Mouse (Mus musculus) mouse trophoblast stem cell (cell line): Measurements from ENCODE around the gene Chn2.

Experiments
- in situ Hi-C, 2 experiments: fragments of 300-500 bp; cut with MseI, MboI; formaldehyde crosslinking; loops; 2 replicates in 1 of 2; 3 replicates in 1 of 2; pipeline ENCODE4 v1.15.1; 2025

Gene Chn2

DNA sequence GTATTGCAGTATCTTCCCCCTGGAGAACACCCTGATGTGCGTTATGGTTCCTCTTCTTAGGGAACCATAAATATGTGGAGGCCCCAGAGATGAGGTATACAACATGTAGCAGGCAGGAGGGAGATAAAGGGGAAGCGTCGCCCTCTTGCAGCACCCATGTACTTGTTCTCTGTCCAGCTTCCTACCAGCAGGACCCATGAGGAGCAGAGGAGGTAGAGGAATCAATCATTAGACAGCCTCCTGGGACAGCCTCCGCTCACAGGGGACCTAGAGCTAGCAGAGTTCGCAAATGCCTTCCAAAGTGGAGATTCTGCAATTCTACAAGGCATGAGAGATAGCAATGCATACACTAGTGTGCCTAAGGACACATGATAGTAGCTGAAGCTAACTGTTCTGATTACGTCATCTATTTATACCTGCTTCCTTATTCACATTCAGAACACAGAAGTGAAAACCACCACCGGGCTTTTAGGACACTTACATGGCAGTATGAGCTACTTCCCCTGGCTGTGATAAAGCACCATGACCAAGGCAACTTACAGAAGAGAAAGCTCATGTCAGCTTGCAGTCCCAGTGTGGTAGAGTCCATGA, 77.7 kb downstream of the Chn2 start:
- in situ Hi-C loops = no loop called here

- in situ Hi-C loops = no loop called here
Measured at GRCm38 (mm10) chr6:54118395-54118794, 79.0 kb downstream of the Chn2 start.

DNA sequence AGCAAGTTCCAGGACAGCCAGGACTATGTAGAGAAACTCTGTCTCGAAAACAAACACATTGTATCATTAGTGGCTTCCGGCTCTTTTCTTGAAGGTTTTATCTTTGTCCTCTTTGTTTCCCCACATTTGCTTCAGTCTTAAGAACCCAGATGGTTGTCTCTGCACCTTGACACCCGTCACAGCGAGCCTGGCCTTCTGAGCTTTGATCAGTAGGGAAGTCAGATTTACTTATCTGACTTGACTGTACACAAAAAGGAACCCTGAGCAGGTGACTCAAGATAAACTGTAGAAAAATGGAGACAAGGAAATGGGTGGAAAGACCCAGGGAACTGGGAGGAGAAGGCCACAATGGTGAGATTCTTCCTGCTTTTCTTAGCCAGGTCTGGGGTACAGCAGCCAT, 79.5 kb downstream of the Chn2 start:
- in situ Hi-C loops = no loop called here

- in situ Hi-C loops = no loop called here
Measured at GRCm38 (mm10) chr6:54119461-54119860, 80.1 kb downstream of the Chn2 start.

DNA sequence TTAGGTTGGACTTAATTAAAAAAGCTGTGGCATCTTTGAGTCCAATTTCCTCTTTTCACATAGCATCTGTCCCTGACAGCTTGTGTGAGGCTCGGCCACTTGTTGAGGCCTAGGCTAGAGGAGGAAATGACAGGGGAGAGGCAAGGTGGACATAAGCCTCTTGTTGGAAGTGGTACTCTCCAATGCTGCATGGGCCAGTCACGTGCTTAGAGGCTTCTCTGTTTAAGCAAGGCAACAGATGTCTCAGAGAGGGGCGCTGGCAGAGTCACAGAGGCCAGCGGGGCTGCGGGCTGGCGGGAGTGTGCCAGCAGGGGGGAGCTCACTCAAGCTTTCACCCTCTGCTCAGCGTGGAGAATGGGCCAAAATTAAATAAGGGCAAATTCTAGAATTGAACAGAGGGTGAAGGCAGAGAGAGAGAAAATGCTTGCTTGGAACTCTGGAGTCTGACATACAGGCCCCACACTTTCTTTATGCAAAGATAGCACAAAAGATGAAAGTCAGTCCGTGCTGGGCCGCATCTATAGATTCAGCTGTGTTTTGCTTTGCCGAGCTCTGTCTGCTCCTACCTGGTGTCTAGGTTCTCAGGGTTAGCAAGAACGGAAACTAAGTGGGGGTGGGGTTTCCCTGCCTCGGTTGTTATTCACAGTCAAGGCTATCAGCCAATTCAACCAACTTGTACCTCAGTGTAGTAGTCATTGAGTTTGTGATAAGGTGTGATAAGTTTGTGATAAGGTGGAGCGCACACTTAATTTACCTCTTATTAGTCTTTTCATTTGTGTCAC, 80.7 kb downstream of the Chn2 start:
- in situ Hi-C loops = no loop called here

- in situ Hi-C loops = no loop called here
Measured at GRCm38 (mm10) chr6:54120889-54121288, 81.5 kb downstream of the Chn2 start.

DNA sequence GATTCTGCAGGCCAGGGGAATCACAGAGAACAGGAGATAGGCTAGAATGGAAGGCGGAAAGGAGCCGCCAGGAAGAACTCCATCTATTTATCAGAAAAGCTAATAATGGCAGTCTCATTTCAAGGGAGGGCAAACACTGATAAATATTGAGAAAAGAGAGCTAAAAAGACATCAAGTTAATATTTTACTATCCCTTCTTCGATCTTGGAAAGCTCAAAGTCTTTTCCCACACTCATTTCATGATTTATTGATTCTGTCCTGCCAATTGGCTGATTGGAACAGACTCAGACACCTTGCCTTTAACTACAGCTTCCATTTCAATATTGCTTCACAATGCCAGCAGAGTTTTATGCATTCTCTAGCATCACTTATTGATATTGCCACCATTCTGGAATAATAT, 85.2 kb downstream of the Chn2 start:
- in situ Hi-C loops = no loop called here

DNA sequence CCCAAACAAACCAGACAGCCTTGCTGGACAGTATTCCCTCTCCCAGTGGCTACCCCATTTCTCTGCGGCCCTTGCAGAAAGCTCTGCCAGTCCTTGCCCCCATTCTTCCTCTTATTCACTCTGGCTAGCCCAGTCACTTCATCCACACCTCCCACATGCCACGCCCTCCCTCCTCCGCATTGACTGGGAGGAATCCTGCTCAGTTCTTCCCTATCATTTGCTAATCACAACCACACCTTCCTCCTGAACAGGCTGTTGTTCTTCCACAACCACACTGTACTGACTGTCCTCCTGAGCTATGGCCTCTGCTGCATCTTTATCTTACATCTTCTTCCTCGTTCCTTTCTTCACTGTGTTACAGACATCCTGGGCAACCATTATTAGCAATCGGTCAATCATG, 86.2 kb downstream of the Chn2 start:
- in situ Hi-C loops = no loop called here

- in situ Hi-C loops = no loop called here
Measured at GRCm38 (mm10) chr6:54126225-54126992, 87.1 kb downstream of the Chn2 start.

DNA sequence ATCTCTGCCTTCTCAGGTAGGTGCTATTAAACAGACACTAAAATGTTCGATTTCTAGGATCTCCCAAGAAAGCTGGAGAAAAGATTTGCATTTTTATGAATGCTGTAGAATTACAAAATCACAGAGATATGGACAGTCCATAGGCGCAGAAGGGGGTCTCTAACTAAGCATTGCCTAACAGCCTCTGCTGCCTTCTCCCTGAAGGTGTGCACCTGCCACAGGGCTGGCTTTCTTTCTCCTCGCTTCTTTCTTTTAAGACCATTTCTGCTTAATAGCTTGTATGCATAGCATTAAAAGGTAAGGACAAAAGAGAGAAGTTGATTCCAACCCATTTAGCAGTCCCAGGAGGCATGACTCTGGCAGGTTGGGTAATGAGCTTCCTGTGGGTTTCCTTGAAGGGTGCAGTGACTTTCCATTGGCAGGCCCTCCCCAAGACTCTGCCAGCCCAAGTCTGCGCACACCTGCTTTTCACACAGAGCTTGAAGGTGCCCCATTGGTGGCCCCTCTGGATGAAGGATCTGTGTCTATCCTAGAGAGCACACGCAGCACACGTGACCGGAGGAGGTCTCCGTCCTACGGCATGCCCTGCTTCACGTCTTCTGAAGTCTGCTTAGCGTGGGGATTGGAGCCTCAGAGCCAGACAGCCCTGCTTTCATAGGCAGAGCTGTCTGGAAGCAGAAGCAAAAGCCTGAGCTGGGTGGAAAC, 87.8 kb downstream of the Chn2 start:
- in situ Hi-C loops = no loop called here

GRCm38 (mm10) chr6:54128702-54129101, 89.3 kb downstream of the Chn2 start:
- in situ Hi-C loops = no loop called here

DNA sequence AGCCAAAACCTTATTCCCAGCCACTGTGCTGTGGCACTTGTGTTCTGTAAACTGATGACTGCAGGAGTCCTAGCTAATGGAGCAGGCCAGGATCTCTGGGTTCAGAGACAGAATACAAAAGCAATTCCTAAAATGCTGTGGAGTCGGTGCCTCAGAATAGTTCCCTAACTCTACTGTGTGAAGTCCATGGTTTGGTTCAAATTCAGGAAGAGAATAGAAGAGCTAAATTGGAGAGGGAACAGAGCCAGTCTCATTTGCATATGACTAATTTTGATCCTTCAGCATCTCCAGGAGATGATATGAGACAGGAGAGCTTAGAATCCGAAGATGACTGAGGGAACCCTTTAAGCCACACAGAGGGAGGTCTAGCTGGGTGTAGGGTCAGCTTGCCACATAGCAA, 90.2 kb downstream of the Chn2 start:
- in situ Hi-C loops = no loop called here

GRCm38 (mm10) chr6:54130881-54131280, 91.5 kb downstream of the Chn2 start:
- in situ Hi-C loops = no loop called here

DNA sequence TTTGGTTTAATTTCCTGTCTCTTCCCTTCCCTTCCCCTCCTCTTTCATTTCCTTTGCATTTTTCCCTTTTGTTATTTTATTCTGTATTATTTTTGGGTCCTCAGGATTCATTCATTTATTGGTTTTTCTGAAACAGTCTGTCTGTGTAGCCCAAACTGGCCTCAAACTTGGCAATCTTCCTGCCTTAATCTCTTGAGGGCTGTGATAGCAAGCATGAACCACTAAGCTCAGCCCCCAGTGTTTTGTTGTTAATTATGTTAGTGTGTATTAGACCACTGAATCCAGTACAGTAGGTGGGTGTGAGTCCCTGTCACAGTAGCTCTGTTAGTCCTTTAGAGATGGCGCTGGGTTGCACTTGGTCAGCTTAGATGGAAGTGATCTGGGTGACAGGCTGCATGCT, 93.2 kb downstream of the Chn2 start:
- in situ Hi-C loops = no loop called here

DNA sequence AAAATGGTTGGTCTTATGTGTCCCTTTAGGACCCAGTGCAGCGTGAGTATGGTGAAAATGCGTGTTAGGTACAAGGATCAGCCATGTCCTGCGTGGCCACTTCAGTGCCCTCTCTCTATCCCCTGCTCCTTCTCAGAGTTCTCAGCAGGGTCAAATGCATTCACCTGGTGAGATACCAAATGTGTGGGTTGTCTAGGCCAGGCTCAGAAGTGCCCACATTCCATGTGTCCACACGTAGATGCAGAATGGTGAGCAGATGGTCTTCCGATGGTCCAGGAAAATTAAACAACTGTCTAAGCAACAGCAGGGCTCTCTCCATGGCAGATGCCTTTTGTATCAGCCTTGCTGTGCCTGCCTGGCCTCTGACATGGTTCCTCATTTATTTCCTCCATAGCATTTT, 93.9 kb downstream of the Chn2 start:
- in situ Hi-C loops = no loop called here

DNA sequence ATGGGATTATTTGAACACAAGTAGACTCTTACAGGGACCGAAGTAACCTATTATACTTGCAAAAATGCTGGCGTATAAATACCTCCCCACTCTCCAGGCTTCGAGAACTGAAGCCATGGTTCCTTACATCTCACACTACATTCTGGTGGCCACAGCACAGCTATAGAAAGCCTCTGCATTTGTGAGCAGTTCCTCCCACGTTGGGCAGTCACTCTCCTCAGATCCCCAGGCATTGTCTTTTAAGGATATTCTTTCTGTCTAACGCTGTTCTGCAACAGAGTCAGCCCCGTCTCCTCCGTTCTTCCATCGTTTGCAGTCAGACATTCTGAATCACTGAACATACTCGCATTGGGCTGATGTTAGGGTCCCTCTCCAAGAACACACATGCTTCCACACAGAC, 98.8 kb downstream of the Chn2 start:
- in situ Hi-C loops = no loop called here

- in situ Hi-C loops = no loop called here
Measured at GRCm38 (mm10) chr6:54140488-54140887, 101.1 kb downstream of the Chn2 start.

DNA sequence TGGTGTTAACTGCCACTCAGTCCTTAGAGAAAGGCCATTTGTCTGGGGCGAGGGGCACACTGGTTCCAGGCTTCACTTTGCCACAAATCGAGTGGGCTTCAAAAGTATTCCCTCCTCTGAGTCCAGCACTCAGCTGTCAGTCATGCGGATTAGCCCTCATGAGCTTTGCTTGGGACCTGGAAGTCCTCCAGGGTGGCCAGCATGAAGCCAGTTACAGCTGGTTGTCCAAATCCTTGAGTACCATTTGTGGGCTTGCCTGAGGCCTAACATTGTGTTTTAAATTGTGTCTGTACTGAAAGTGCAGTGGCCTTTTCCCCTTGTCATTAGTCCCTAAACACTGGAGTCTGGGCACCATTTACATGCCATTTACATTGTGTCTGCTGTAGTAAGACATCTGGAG, 101.8 kb downstream of the Chn2 start:
- in situ Hi-C loops = no loop called here

- in situ Hi-C loops = no loop called here
Measured at GRCm38 (mm10) chr6:54142848-54143651, 103.7 kb downstream of the Chn2 start.

- in situ Hi-C loops = no loop called here
Measured at GRCm38 (mm10) chr6:54143652-54143960, 104.3 kb downstream of the Chn2 start.

GRCm38 (mm10) chr6:54148844-54149526, 109.6 kb downstream of the Chn2 start:
- in situ Hi-C loops = no loop called here
